Mouse (Mus musculus) lung, embryonic 14.5 days (tissue): Measurements from ENCODE around the gene Hmg20b. TPM values are rescaled to one million over a fixed set of nuclear protein-coding genes. Genes with fewer than 3 reads are reported as not detected.

Experiments used
- ATAC-seq: fragments of 200-750 bp; cut with Nextera tagmentation; 2 replicates; pipeline ENCODE4 v1.8.0; 2017; ENCODE audit warnings: mild to moderate bottlenecking, moderate TSS enrichment, moderate library complexity; ENCODE audit not compliant: insufficient read depth
- DNase-seq: peaks from one replicate; pipeline ENCODE4 v3.0.0-alpha.2; 2015
- H3K27ac ChIP-seq: fragments of 300-500 bp; sonication (generic); 2 replicates; pipeline ENCODE4 v1.5.1; 2014; ENCODE audit warnings: low read depth, mild to moderate bottlenecking, moderate library complexity
- H3K27me3 ChIP-seq: fragments of 300-500 bp; sonication (generic); 2 replicates; pipeline ENCODE4 v1.6.1; 2014; ENCODE audit warnings: low read length, control low read depth; ENCODE audit not compliant: insufficient read depth
- H3K36me3 ChIP-seq: fragments of 300-500 bp; sonication (generic); 2 replicates; pipeline ENCODE4 v1.6.1; 2014; ENCODE audit warnings: control low read depth; ENCODE audit not compliant: insufficient read depth
- H3K4me1 ChIP-seq: fragments of 300-500 bp; sonication (generic); 2 replicates; pipeline ENCODE4 v1.6.1; 2014; ENCODE audit warnings: antibody characterized with exemption, control low read depth; ENCODE audit not compliant: insufficient read depth
- H3K4me2 ChIP-seq: fragments of 300-500 bp; sonication (generic); 2 replicates; pipeline ENCODE4 v1.6.1; 2014; ENCODE audit warnings: mild to moderate bottlenecking
- H3K4me3 ChIP-seq: fragments of 300-500 bp; sonication (generic); 2 replicates; pipeline ENCODE4 v1.5.1; 2014; ENCODE audit warnings: low read depth, low read length
- H3K9ac ChIP-seq: fragments of 300-500 bp; sonication (generic); 2 replicates; pipeline ENCODE4 v1.6.1; 2014
- H3K9me3 ChIP-seq: fragments of 300-500 bp; sonication (generic); 2 replicates; pipeline ENCODE4 v1.6.1; 2016; ENCODE audit warnings: low read depth, low read length, control low read depth
- CTCF ChIP-seq: IDR thresholded peaks from 2 replicates; pipeline ENCODE4 v1.5.1; 2016; ENCODE audit warnings: antibody characterized with exemption, low read depth
- WGBS: fragments of 180-500 bp; shearing (Covaris S2); extraction: QIAGEN DNeasy Blood & Tissue Kit; methylation state at CpG from one replicate; pipeline ENCODE4 v1.1.7; 2014; 5-methylcytosine and 5-hydroxymethylcytosine counted together
- polyA plus RNA-seq: library from polyadenylated mRNA; unstranded; fragments of >200 nt; fragmentation: Nextera tagmentation; extraction: Ambion mirVana; gene quantifications from 2 replicates; pipeline ENCODE4 v1.2.1, GENCODE M21; 2014

Hmg20b gene
- polyA plus RNA-seq, 1 experiment from 2014 or later: 105 TPM

- H3K9ac ChIP-seq: peak overlapping the region; percentile 23; the same call in 1 of the 2 replicates
- H3K27ac ChIP-seq: peak overlapping the region; percentile 96
- H3K36me3 ChIP-seq: no peaks in the 10 kb centered on the region
- H3K4me1 ChIP-seq: peaks cover 19% of the 10 kb centered on the region; the same call in 1 of the 2 replicates
- no peak for TF ChIP-seq CTCF
- H3K4me3 ChIP-seq: no peak overlapping the region
- peak; percentile 87 for DNase-seq
- ATAC-seq: peak; percentile 78
- no peaks in the 10 kb centered on the region for H3K9me3 ChIP-seq
- WGBS: 33% methylated on average over 19 of the region's 19 CpGs
- H3K4me2 ChIP-seq: peak overlapping the region; percentile 46
- peaks cover 11% of the 10 kb centered on the region for H3K27me3 ChIP-seq
Measured at GRCm38 (mm10) chr10:81335393-81336340, 14.6 kb downstream of the Hmg20b start.

- H3K4me1 ChIP-seq: peaks cover 29% of the 10 kb centered on the region
- H3K9me3 ChIP-seq: no peaks in the 10 kb centered on the region
- H3K9ac ChIP-seq: no peak overlapping the region
- no peaks in the 10 kb centered on the region for H3K36me3 ChIP-seq
- DNase-seq (no peak), ATAC-seq (no peak)
- no peak for TF ChIP-seq CTCF
- H3K4me3 ChIP-seq: no peak overlapping the region
- WGBS: 73% methylated on average over 11 of the region's 11 CpGs
- H3K27me3 ChIP-seq: peaks cover 11% of the 10 kb centered on the region
- H3K4me2 ChIP-seq: no peak overlapping the region
- peak overlapping the region; percentile 96; the same call in 1 of the 2 replicates for H3K27ac ChIP-seq
Measured at GRCm38 (mm10) chr10:81334324-81334723, 16.0 kb downstream of the Hmg20b start.

- Histone ChIP-seq H3K27ac (no peak overlapping the region), H3K36me3 (no peaks in the 10 kb centered on the region), H3K4me2 (peak overlapping the region; percentile 46), H3K9me3 (no peaks in the 10 kb centered on the region), H3K4me3 (peak overlapping the region; percentile 8; the same call in 1 of the 2 replicates), H3K9ac (no peak overlapping the region), H3K4me1 (peaks cover 41% of the 10 kb centered on the region), H3K27me3 (peaks cover 11% of the 10 kb centered on the region)
- WGBS: 24% methylated on average over 29 of the region's 29 CpGs
- DNase-seq (no peak), ATAC-seq (no peak)
- no peak for TF ChIP-seq CTCF
Measured at GRCm38 (mm10) chr10:81332277-81332676, 18.0 kb downstream of the Hmg20b start.

GRCm38 (mm10) chr10:81330007-81330406 is 20.3 kb downstream of the Hmg20b start:
- H3K27ac ChIP-seq: peak overlapping the region; percentile 95
- TF ChIP-seq CTCF: no peak
- WGBS: 57% methylated on average over 4 of the region's 4 CpGs
- H3K36me3 ChIP-seq: peaks cover 21% of the 10 kb centered on the region
- peak; percentile 9; the same call in 1 of the 2 replicates for ATAC-seq
- H3K9ac ChIP-seq: peak overlapping the region; percentile 13; the same call in 1 of the 2 replicates
- DNase-seq: peak; percentile 54
- peak overlapping the region; percentile 19; the same call in 1 of the 2 replicates for H3K4me3 ChIP-seq
- peaks cover 36% of the 10 kb centered on the region for H3K4me1 ChIP-seq
- H3K4me2 ChIP-seq: peak overlapping the region; percentile 51
- H3K9me3 ChIP-seq: no peaks in the 10 kb centered on the region
- H3K27me3 ChIP-seq: peaks cover 11% of the 10 kb centered on the region

- Histone ChIP-seq H3K27ac (peak overlapping the region; percentile 95), H3K4me3 (peak overlapping the region; percentile 19), H3K4me1 (peaks cover 30% of the 10 kb centered on the region), H3K9ac (peak overlapping the region; percentile 13; the same call in 1 of the 2 replicates), H3K36me3 (peaks cover 27% of the 10 kb centered on the region), H3K4me2 (peak overlapping the region; percentile 51), H3K9me3 (no peaks in the 10 kb centered on the region), H3K27me3 (peaks cover 11% of the 10 kb centered on the region)
- no peak for TF ChIP-seq CTCF
- 44% methylated on average over 10 of the region's 10 CpGs for WGBS
- DNase-seq: peak; percentile 93
- ATAC-seq: peak; percentile 81
Measured at GRCm38 (mm10) chr10:81329194-81329975, 20.9 kb downstream of the Hmg20b start.

GRCm38 (mm10) chr10:81328386-81328785 is 21.9 kb downstream of the Hmg20b start, which contains the start of gene Tbxa2r:
Gene Tbxa2r (plus strand): TSS chr10:81328731.
- DNase-seq (peak; percentile 74), ATAC-seq (peak; percentile 52)
- H3K9me3 ChIP-seq: no peaks in the 10 kb centered on the region
- H3K36me3 ChIP-seq: peaks cover 37% of the 10 kb centered on the region
- H3K27me3 ChIP-seq: peaks cover 11% of the 10 kb centered on the region
- peak within 1 kb of the TSS; percentile 95 for H3K27ac ChIP-seq
- peaks cover 28% of the 10 kb centered on the region for H3K4me1 ChIP-seq
- TF ChIP-seq CTCF: 0 out of 2 replicates have a peak, but pooled peaks have one; percentile 25
- H3K4me2 ChIP-seq: peak within 1 kb of the TSS; percentile 51
- whole genome bisulfite sequencing: 6% methylated on average over 10 of the region's 10 CpGs
- peak within 1 kb of the TSS; percentile 19 for H3K4me3 ChIP-seq
- peak within 1 kb of the TSS; percentile 13; the same call in 1 of the 2 replicates for H3K9ac ChIP-seq
